Mouse (Mus musculus) 3T3-L1 (cell line): ENCODE data around the gene Zfp971.
A peak's percentile ranks its signal among the peaks of the same experiment; 100 is the strongest.
"Not testable (repeated sequence)": the region's sequence is repeated elsewhere in the genome, so short reads cannot be mapped to it uniquely, and the experiment has no call there.

ENCODE experiments used
- DNase-seq: peaks from one replicate; pipeline ENCODE4 v3.0.0-alpha.2; 2015; ENCODE audit warnings: low read depth, low spot score

Gene Zfp971

DNA sequence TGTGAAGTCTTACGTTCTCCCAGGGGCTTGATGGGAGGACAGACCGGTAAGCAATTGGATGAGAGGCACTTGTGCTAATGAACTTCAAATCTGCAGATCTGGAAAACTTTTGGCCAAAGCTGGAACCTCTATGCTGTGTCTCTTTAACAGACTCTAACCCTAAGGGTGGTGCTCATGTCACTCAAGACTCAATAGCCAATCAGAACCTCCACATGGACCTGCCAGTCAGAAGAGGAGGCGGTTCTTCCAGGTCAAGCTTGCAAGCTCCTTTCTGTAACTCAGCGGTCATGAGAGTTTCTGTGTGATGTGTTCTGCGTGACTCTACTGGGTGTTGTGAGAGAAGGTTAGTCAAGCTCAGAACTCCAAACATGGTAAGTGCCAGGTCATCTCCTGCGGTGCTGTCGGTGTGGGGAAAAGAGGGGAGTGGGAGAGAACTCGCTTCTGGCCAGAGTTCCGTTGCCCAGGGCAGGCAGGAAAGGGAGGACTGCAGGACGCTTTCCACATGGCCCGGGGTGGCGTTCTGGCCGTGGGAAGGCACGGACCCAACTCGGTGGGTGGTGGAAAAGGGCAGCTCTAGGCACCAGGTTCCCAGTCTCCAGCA is at the start of gene Zfp971:
TSS of gene Zfp971 (plus strand) at position 274 of the 601 bp plus-strand sequence.
- DNase-seq, result peak; percentile 61

DNA sequence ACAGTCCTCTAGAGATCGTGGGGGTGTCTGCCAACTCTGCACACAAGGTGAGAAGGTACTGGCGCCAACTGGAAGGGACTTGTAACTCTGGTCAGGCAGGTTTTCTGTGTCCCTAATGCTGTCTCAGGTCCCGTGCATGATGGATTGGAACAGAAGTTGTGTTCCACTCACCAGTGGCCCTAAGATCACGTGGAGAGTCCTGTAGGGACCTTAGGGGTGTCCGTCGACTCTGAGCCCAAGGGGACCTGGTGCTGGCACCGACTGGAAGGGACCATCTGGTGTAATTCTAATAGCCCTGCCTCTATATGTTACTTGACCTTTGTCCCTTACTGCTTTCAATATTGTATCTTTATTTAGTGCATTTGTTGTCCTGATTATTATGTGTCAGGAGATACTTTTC is 48.3 kb upstream of the Zfp971 start:
- DNase-seq, result not testable (repeated sequence)

DNA sequence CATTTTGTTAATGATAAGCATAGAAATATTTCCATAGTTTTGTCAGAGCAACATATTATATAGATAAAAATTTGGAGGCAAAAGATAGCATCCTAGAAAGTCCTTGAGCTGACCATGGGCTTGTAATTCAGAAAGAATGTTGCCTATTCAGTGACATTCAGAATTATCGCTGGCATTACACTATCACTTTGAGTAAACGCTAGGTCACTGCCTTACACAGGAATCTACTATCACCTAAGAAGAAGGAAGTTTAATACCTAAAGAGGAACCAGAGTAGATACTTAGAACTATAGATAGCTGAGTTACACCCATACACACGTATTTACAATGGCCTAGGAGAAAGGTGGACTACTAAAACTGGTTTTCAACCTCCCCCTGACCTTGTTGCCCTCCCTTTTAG is 3.6 kb upstream of the Zfp971 start:
- not testable (repeated sequence) for DNase-seq

DNA sequence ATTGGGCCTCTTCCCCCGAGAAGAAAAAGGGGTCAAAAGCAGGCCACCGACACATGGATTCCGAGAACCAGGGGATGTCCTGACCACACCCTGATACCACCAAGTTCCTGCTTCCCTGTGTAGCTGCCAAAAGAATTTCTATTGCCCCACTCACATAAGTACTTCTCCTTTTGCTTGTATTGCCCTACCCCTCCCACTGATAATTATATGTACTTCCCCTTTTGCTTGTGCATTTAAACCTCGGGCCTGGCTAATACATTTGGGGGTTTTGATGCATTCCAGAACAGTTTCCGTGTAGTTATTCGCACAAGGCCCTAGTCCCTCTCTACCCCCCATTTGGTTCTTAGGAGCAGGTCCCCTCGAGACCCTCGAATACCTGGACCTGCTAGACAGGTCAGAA is 2.3 kb upstream of the Zfp971 start:
- not testable (repeated sequence) for DNase-seq

DNA sequence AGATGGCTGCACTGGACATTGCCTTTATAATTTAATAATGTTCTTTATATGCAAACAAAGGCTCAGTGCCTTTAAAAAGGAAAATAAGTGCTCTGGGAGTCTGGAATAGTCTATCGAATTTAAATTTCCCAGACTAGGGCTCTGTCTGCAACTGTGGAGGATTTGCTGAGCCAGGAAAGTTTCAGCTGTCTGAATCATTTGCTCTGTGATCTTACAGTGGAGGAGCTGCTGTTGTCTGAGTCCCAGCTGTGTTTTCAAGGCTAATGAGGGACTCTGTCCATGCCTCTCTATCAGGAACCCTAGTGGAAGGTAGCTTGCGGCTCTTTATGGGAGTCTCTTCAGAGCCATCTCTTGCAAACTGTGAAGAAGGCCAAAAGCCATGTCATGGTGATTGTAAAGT is 777 bp downstream of the Zfp971 start:
- DNase-seq, result peak; percentile 6

DNA sequence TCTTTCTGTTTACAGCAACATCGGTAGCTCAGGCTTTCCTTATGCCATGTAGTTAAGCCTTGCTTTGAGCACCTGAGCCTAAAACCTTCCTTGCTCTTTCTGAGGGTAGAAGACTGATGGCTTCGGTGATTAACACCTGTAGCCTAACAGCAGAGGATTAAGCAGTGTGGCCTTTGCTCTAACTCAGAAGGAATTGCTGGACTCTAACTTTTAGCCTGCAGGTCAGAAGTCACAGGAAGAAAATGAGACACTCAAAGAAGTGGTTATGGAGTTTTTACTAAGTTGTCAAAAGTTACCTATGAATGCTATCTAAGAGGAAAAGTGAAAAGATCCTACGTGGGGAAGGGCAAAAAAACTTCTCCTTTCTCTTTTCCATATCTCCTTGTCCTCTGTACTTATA is 4.5 kb downstream of the Zfp971 start:
- not testable (repeated sequence) for DNase-seq

DNA sequence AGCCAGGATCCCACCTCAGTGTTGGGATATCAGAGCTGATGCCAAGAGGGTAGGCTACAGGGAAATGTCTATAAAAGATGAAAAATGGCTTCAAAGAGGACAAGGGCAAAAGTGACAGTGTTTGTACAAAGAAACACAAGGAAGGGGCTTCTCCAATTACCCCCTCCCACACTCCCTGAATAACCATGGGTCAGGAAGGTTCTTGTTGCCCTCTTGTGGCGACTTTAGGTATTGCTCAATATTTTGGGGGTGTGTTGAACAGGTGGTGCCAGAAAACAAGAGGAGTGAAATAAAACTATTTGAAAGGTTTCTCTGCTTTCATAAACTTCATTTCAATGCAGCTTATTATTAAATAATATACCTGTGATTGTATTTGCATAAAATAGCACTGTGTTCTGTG is 35.1 kb downstream of the Zfp971 start:
- peak; percentile 80 for DNase-seq

DNA sequence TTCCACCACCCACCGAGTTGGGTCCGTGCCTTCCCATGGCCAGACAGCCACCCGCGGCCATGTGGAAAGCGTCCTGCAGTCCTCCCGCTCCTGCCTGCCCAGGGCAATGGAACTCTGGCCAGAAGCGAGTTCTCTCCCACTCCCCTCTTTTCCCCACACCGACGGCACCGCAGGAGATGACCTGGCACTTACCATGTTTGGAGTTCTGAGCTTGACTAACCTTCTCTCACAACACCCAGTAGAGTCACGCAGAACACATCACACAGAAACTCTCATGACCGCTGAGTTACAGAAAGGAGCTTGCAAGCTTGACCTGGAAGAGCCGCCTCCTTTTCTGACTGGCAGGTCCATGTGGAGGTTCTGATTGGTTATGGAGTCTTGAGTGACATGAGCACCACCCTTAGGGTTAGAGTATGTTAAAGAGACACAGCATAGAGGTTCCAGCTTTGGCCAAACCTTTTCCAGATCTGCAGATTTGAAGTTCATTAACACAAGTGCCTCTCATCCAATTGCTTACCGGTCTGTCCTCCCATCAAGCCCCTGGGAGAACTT is 55.2 kb downstream of the Zfp971 start, which contains the start of gene Zfp931:
TSS of gene Zfp931 (minus strand) at position 311 of the 552 bp plus-strand sequence.
- not testable (repeated sequence) for DNase-seq
